Mouse (Mus musculus) kidney, adult 11 months (tissue): ENCODE results near the gene March1.

Experiments used
- DNase-seq: peaks from one replicate; pipeline ENCODE4 v3.0.0; 2022

March1 gene

GRCm38 (mm10) chr8:65617871-65618751, at the start of gene March1:
Gene March1, plus strand, starts transcription at chr8:65617900.
- DNase-seq, result no peak

- no peak for DNase-seq
These were observed 30.8 kb upstream of the March1 start for GRCm38 (mm10) chr8:65586909-65587308.

GRCm38 (mm10) chr8:65603241-65603640, 14.5 kb upstream of the March1 start:
- no peak for DNase-seq

- no peak for DNase-seq
These were observed 8.2 kb upstream of the March1 start for GRCm38 (mm10) chr8:65609509-65609908.

GRCm38 (mm10) chr8:65618966-65619365, 1.3 kb downstream of the March1 start:
- DNase-seq, result no peak

GRCm38 (mm10) chr8:65644931-65645330, 27.2 kb downstream of the March1 start:
- DNase-seq, result no peak

- no peak for DNase-seq
These were observed 27.8 kb downstream of the March1 start for GRCm38 (mm10) chr8:65645502-65645901.

GRCm38 (mm10) chr8:65645945-65646344, 28.2 kb downstream of the March1 start:
- DNase-seq, result no peak

GRCm38 (mm10) chr8:65655924-65656323, 38.2 kb downstream of the March1 start:
- no peak for DNase-seq

- no peak for DNase-seq
These were observed 44.2 kb downstream of the March1 start for GRCm38 (mm10) chr8:65661885-65662284.

GRCm38 (mm10) chr8:65665786-65666185, 48.1 kb downstream of the March1 start:
- no peak for DNase-seq

- DNase-seq, result no peak
These were observed 125.4 kb downstream of the March1 start for GRCm38 (mm10) chr8:65743066-65743465.

- DNase-seq, result no peak
These were observed 158.1 kb downstream of the March1 start for GRCm38 (mm10) chr8:65775815-65776214.

- no peak for DNase-seq
These were observed 163.5 kb downstream of the March1 start for GRCm38 (mm10) chr8:65781156-65781555.

GRCm38 (mm10) chr8:65812971-65813370, 195.3 kb downstream of the March1 start:
- no peak for DNase-seq

GRCm38 (mm10) chr8:65922294-65923019, 304.8 kb downstream of the March1 start:
- DNase-seq, result no peak

- DNase-seq, result no peak
These were observed 339.2 kb downstream of the March1 start for GRCm38 (mm10) chr8:65956948-65957347.

- no peak for DNase-seq
These were observed 339.8 kb downstream of the March1 start for GRCm38 (mm10) chr8:65957492-65957891.

GRCm38 (mm10) chr8:65966502-65967222, 349.0 kb downstream of the March1 start:
- no peak for DNase-seq

GRCm38 (mm10) chr8:65967223-65967778, 349.6 kb downstream of the March1 start:
- DNase-seq, result no peak

GRCm38 (mm10) chr8:65976905-65977304, 359.2 kb downstream of the March1 start:
- no peak for DNase-seq

GRCm38 (mm10) chr8:65982039-65982438, 364.3 kb downstream of the March1 start:
- DNase-seq, result no peak

- DNase-seq, result no peak
These were observed 370.0 kb downstream of the March1 start for GRCm38 (mm10) chr8:65987665-65988064.
